Mouse (Mus musculus) stomach, embryonic 15.5 days (tissue): ENCODE measurements around the gene Mapk13. TPM values are rescaled to one million over a fixed set of nuclear protein-coding genes. Genes with fewer than 3 reads are reported as not detected.
"Not testable (repeated sequence)": the region's sequence is repeated elsewhere in the genome, so short reads cannot be mapped to it uniquely, and the experiment has no call there.

Experiments
- ATAC-seq: fragments of 200-750 bp; cut with Nextera tagmentation; 2 replicates; pipeline ENCODE4 v1.8.0; 2017; ENCODE audit warnings: low read depth, moderate number of reproducible peaks, moderate TSS enrichment; ENCODE audit not compliant: insufficient read depth, low FRiP score
- H3K27ac ChIP-seq: fragments of 300-500 bp; sonication (generic); 2 replicates; pipeline ENCODE4 v1.5.1; 2015; ENCODE audit warnings: mild to moderate bottlenecking, inconsistent platforms
- H3K27me3 ChIP-seq: fragments of 300-500 bp; sonication (generic); replicated peaks from 2 replicates; pipeline ENCODE4 v1.6.1; 2015; ENCODE audit warnings: inconsistent platforms
- H3K36me3 ChIP-seq: fragments of 300-500 bp; sonication (generic); 2 replicates; pipeline ENCODE4 v1.6.1; 2015; ENCODE audit warnings: inconsistent platforms
- H3K4me1 ChIP-seq: fragments of 300-500 bp; sonication (generic); 2 replicates; pipeline ENCODE4 v1.6.1; 2015; ENCODE audit warnings: inconsistent platforms
- H3K4me2 ChIP-seq: fragments of 300-500 bp; sonication (generic); 2 replicates; pipeline ENCODE4 v1.6.1; 2015; ENCODE audit warnings: mild to moderate bottlenecking, inconsistent platforms
- H3K4me3 ChIP-seq: fragments of 300-500 bp; sonication (generic); replicated peaks from 2 replicates; pipeline ENCODE4 v1.5.1; 2015; ENCODE audit warnings: inconsistent platforms
- H3K9ac ChIP-seq: fragments of 300-500 bp; sonication (generic); 2 replicates; pipeline ENCODE4 v1.6.1; 2015; ENCODE audit warnings: inconsistent platforms
- H3K9me3 ChIP-seq: fragments of 300-500 bp; sonication (generic); 2 replicates; pipeline ENCODE4 v1.6.1; 2016; ENCODE audit warnings: inconsistent platforms
- WGBS: fragments of 180-500 bp; shearing (Covaris S2); methylation state at CpG from one replicate; pipeline ENCODE4 v1.1.7; 2015; 5-methylcytosine and 5-hydroxymethylcytosine counted together
- polyA plus RNA-seq: library from polyadenylated mRNA; unstranded; fragments of >200 nt; fragmentation: Nextera tagmentation; extraction: Ambion mirVana; gene quantifications from 2 replicates; pipeline ENCODE4 v1.2.1, GENCODE M21; 2015

Mapk13 gene
- 95.5 and 115 TPM in 2 replicates for polyA plus RNA-seq

DNA sequence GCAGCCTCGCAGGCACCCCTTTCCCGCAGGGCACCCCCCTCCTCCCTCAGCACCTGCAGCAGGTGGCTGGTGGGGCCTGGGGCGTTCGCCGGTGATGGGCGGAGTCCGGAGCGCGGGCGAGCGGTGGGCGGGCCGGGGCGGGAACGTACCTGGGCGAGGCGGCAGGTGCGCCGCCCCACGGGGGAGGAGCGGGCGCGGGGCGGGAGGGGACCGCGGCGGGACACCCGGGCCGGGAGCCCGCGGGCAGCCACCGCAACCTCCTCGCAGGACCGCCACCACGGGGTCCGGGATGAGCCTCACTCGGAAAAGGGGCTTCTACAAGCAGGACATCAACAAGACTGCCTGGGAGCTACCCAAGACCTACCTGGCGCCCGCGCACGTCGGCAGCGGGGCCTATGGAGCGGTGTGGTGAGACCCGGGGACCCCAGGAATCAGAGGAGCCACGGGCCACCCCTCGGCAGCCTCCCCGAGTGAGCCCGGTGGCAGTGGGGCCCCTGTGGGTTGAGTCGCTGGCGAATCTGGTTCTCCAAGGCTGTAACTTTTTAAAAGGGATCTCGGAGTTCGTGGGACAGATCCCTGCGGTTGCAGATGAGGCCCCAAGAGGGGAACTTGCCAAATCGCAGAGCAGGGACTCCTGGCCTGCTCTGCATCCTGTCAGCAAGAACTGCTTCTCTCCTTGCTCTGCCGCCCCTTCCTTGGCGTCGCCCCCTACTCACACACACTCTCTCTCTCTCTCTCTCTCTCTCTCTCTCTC is at the start of gene Mapk13:
Gene Mapk13, plus strand, starts transcription at position 177 of the 754 bp plus-strand sequence.
- peak; percentile 34; the same call in 1 of the 2 replicates for ATAC-seq
- H3K9ac ChIP-seq, result peak within 1 kb of the TSS; percentile 61
- no peaks in the 10 kb centered on the region for H3K9me3 ChIP-seq
- H3K27ac ChIP-seq, result peak within 1 kb of the TSS; percentile 63
- no peaks in the 10 kb centered on the region for H3K27me3 ChIP-seq
- H3K4me2 ChIP-seq, result peak within 1 kb of the TSS; percentile 87
- WGBS, result under 1% methylated on average over 55 of the region's 58 CpGs
- peaks cover 15% of the 10 kb centered on the region for H3K4me1 ChIP-seq
- H3K4me3 ChIP-seq, result peak within 1 kb of the TSS; percentile 61
- no peaks in the 10 kb centered on the region for H3K36me3 ChIP-seq

DNA sequence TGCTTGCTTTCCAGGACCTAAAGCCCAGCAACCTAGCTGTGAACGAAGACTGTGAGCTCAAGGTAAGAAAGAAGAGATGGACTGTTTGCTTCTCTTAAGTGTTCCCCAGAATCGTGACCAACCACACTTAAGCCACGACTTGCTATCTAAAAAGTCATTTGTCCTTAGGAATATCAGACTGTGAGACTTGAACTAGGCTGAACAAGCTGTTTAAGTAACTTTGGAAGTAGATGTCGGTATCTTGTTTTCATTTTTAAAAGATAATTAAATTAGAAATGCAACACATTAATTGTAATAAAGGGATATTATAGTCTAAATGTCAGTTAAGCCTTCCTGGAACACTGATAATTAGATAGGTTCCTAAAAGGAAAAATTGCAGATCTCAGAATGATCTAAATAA is 43.3 kb upstream of the Mapk13 start, which contains the start of gene AC170998.1:
Gene AC170998.1, plus strand, starts transcription at position 301 of the 400 bp plus-strand sequence.
- H3K4me3 ChIP-seq, result no peak within 1 kb of the TSS
- H3K4me2 ChIP-seq, result no peak within 1 kb of the TSS
- peaks cover 48% of the 10 kb centered on the region for H3K36me3 ChIP-seq
- no peaks in the 10 kb centered on the region for H3K27me3 ChIP-seq
- no peak within 1 kb of the TSS for H3K27ac ChIP-seq
- no peak within 1 kb of the TSS for H3K9ac ChIP-seq
- no peak for ATAC-seq
- H3K9me3 ChIP-seq, result no peaks in the 10 kb centered on the region
- WGBS, result 91% methylated on average over 4 of the region's 4 CpGs
- H3K4me1 ChIP-seq, result no peaks in the 10 kb centered on the region

DNA sequence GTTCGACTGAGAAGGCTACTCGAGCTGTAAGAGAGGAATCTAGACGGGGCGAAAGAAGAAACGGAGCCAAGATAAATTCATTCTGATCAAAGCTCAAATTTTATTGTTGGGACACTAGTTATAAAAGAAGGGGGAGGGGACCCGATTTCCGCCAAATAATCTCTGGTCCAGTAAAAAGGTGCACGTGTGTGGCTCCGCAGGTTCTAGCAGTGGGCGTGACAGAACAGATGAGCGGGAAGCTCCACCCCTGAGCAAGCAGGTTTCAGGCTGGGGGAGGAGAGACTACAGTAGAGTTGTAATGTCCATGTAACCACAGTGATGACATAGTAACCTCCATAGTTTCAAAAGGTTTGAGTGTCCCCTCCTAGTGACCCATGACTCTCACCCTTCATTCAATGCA is 41.6 kb upstream of the Mapk13 start:
- H3K4me3 ChIP-seq, result not testable (repeated sequence)
- H3K36me3 ChIP-seq, result peaks cover 54% of the 10 kb centered on the region

DNA sequence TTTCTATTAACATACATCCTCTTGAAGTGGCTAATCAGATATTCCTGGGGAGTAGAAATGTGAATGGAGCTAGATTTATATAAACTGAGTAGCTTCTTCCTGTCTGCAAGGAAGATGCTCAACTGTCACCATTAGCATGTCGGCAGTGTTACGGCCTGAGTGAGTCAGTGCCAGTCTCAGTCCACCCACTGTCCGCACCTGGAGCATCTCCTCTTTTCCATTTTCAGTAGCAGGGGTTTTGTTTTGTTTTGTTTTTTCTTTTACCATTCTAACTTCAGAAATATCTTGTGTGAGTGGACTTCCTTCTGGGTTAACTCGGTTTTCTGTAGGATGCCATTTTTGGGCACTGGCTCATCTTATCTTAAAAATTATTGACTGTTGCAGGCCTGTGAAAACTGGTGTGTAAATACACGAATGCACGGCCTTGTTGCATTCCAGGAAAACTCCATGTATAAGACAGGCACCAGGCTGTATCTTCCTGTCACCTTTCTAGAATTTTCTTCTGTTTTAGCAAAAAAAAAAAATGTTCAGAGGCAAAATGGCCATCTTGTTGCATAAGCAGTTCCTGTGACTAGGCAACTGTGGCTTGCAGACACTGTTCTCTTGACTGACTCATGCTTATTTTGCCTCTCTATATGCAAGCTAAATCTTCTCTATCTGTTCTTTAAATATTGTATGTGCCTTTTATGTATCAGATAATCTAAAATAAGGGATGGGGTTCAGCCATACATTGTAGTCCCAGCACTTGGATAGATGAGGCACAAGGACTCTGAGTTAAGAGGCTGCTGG is 33.6 kb upstream of the Mapk13 start:
- Histone ChIP-seq H3K27me3 (no peaks in the 10 kb centered on the region), H3K36me3 (peaks cover 20% of the 10 kb centered on the region), H3K9me3 (no peaks in the 10 kb centered on the region), H3K9ac (no peak overlapping the region), H3K4me3 (no peak overlapping the region), H3K4me2 (no peak overlapping the region), H3K27ac (no peak overlapping the region), H3K4me1 (no peaks in the 10 kb centered on the region)
- ATAC-seq, result no peak
- WGBS, result 81% methylated on average over 6 of the region's 6 CpGs

More for the DNA sequence above, 41.6 kb upstream of the Mapk13 start:
- 86% methylated on average over 11 of the region's 11 CpGs for WGBS
- not testable (repeated sequence) for H3K4me2 ChIP-seq, H3K9ac ChIP-seq, H3K27ac ChIP-seq, H3K27me3 ChIP-seq, H3K4me1 ChIP-seq, ATAC-seq, H3K9me3 ChIP-seq

DNA sequence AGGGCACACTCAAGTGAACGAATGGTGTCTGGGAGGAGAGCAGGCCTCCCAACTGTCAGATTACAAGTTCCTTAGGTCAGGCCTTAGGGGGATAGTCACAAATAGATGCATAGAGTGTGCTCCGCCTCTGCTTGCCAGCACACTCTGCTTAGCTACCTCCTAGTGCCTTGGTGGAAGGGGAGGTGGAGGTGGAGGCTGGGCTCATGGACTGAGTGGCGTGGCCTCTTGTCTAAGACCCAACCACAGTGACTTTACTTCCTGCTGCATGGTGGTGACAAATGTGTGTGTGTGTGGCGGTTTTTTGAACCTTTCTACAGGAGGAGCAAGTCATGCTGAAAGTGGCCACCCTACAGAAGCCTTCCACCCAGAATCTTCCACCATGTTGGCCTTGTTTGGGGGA is 32.6 kb upstream of the Mapk13 start:
- no peak overlapping the region for H3K9ac ChIP-seq
- H3K4me3 ChIP-seq, result no peak overlapping the region
- no peak overlapping the region for H3K4me2 ChIP-seq
- H3K36me3 ChIP-seq, result peaks cover 19% of the 10 kb centered on the region
- no peaks in the 10 kb centered on the region for H3K9me3 ChIP-seq
- no peaks in the 10 kb centered on the region for H3K27me3 ChIP-seq
- no peaks in the 10 kb centered on the region for H3K4me1 ChIP-seq
- H3K27ac ChIP-seq, result no peak overlapping the region
- 74% methylated on average over 4 of the region's 4 CpGs for WGBS
- ATAC-seq, result no peak

DNA sequence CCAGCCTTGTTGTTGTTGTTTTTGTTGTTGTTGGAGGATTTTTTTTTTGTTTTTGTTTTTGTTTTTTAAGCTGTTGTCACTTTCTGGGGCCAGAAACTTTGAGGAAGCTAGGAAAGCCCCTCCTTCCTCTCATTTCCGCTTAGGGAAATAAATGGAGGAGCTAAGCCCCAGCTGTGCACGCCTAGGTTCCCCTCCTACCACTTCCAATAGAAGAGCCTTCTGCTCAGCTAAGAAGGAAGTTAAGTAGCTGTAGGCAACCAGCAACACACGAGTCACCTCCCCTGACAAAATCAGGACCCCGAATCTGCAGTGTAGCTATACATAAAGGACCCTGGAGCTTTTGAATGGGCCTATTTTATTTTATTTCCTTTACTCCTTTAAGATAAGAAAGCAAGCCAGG is 31.1 kb upstream of the Mapk13 start:
- no peak overlapping the region for H3K4me3 ChIP-seq
- ATAC-seq, result no peak
- H3K27ac ChIP-seq, result no peak overlapping the region
- no peaks in the 10 kb centered on the region for H3K27me3 ChIP-seq
- no peak overlapping the region for H3K4me2 ChIP-seq
- peaks cover 19% of the 10 kb centered on the region for H3K36me3 ChIP-seq
- WGBS, result 78% methylated on average over 4 of the region's 4 CpGs
- no peaks in the 10 kb centered on the region for H3K9me3 ChIP-seq
- H3K4me1 ChIP-seq, result no peaks in the 10 kb centered on the region
- no peak overlapping the region for H3K9ac ChIP-seq

DNA sequence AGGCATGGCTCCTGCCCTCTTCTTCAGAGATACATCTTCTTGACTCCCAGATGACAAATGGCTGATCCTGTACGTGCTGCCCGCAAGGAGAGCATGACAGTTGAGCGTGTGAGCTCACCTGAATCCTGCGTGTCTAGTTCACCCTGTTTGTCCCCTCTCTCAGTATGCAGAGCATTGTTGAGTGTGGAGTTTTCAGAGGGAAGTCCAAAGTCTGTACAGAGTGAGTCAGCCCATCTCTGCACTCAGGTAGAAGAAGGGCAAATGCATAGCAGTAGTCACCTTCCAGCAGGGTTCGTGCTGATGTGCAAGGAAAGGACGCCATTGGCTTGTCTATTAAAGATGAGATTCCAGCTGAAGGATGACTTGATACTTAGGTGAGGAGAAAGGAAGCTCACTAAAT is 29.9 kb upstream of the Mapk13 start:
- no peak overlapping the region for H3K27ac ChIP-seq
- H3K9me3 ChIP-seq, result no peaks in the 10 kb centered on the region
- no peak; the same call in 1 of the 2 replicates for ATAC-seq
- H3K4me1 ChIP-seq, result no peaks in the 10 kb centered on the region
- H3K9ac ChIP-seq, result no peak overlapping the region
- no peaks in the 10 kb centered on the region for H3K27me3 ChIP-seq
- peaks cover 25% of the 10 kb centered on the region for H3K36me3 ChIP-seq
- no peak overlapping the region for H3K4me3 ChIP-seq
- no peak overlapping the region for H3K4me2 ChIP-seq
- WGBS, result 86% methylated on average over 6 of the region's 6 CpGs

DNA sequence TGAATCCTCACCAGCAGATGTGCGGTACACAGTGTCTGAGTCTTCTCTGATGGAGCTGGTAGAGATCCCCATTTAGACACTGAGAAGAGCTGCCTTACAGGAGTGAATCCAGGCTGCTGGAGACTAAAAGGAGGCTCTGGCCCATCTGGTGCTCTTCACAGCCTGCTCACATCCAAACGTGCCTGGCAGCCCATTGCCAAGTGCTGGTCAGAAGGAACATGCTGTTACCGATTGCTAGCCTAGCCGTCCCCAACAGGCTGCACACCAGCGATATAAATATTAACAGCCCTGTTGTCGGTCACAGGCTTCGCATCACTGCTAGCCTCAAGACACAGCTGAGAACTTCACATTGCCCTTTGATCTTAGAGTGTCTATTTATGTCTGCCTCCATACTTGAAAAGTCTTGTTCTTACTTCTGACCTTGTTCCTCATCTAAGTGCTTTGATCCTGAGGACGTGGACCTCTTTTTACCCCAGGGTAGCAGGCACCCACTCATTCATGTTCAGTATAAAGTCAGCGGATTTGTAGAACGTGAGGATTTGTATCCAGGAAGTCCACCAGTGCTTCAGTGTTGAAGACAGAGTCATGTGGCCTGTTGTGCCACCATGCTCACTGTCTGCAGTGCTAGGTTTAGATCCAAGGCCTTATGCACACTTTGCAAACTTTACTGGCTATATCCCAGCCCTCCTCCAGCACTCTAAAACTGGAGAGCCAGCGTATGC is 25.8 kb upstream of the Mapk13 start:
- Histone ChIP-seq H3K9me3 (no peaks in the 10 kb centered on the region), H3K4me3 (no peak overlapping the region), H3K4me2 (no peak overlapping the region), H3K9ac (no peak overlapping the region), H3K27me3 (no peaks in the 10 kb centered on the region), H3K36me3 (peaks cover 52% of the 10 kb centered on the region), H3K4me1 (no peaks in the 10 kb centered on the region), H3K27ac (no peak overlapping the region)
- 94% methylated on average over 11 of the region's 11 CpGs for WGBS
- ATAC-seq, result no peak

DNA sequence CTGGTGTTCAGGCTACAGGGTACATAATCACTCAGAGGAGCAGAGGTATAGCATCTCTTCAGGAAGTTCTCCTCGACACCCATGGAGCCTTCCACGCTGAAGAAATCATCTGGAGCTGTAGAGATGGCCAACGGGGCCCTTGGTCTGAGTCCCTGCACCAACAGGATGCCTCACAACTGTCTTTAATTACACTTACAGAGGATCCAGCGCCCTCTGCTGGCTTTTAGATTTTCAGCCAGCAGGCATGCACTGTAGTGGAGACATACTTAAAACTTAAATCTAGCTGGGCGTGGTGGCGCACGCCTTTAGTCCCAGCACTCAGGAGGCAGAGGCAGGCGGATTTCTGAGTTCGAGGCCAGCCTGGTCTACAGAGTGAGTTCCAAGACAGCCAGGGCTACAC is 25.2 kb upstream of the Mapk13 start:
- Histone ChIP-seq H3K27ac (no peak overlapping the region), H3K4me2 (no peak overlapping the region), H3K9ac (no peak overlapping the region), H3K36me3 (peaks cover 52% of the 10 kb centered on the region), H3K4me1 (no peaks in the 10 kb centered on the region), H3K9me3 (no peaks in the 10 kb centered on the region), H3K27me3 (no peaks in the 10 kb centered on the region), H3K4me3 (no peak overlapping the region)
- 89% methylated on average over 9 of the region's 9 CpGs for WGBS
- no peak for ATAC-seq

DNA sequence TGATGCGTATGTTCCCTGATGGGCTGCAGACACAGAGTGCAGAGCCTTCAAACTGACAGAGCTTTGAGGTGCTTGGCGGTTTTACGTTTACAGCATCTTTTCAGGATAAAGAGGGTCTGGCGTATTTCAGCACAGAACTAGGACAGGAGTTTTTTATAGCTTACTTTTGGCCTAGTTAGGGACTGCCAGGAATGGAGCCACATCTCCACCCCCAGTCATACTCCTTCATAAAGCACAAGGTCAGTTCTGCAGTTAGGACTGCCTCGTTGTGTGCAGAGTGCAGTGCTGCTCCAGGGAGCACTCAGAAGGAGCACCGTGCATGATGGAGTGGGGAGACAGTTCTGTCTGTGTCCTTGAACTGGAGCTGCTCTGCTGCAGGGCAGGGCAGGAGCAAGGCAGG is 23.3 kb upstream of the Mapk13 start:
- H3K4me3 ChIP-seq, result no peak overlapping the region
- no peaks in the 10 kb centered on the region for H3K9me3 ChIP-seq
- H3K4me1 ChIP-seq, result no peaks in the 10 kb centered on the region
- H3K27me3 ChIP-seq, result no peaks in the 10 kb centered on the region
- no peak overlapping the region for H3K4me2 ChIP-seq
- ATAC-seq, result no peak
- H3K9ac ChIP-seq, result no peak overlapping the region
- WGBS, result 76% methylated on average over 6 of the region's 6 CpGs
- H3K27ac ChIP-seq, result no peak overlapping the region
- H3K36me3 ChIP-seq, result peaks cover 50% of the 10 kb centered on the region

DNA sequence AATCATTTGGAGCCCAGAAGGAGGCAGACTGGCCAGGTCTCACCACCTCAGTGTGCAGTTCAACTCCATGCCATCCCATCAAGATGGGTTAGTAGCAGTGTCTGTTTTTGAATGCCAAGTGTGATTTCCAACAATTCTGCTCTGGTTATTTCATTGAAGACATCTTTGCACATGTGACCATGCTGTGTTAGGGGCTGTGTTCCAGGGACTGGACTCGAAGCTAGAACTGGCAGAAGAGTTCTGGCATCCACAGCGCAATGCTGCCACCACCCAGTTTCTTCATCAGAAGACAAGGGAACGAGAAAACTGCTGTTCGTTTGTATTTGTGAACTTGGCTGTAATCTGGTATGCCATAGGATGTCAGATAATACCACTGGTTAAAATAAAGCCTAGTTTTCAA is 21.1 kb upstream of the Mapk13 start:
- Histone ChIP-seq H3K4me3 (no peak overlapping the region), H3K9me3 (no peaks in the 10 kb centered on the region), H3K4me1 (no peaks in the 10 kb centered on the region), H3K27ac (no peak overlapping the region), H3K4me2 (no peak overlapping the region), H3K9ac (no peak overlapping the region), H3K36me3 (peaks cover 38% of the 10 kb centered on the region), H3K27me3 (no peaks in the 10 kb centered on the region)
- no peak for ATAC-seq
- 85% methylated on average over 4 of the region's 4 CpGs for WGBS

DNA sequence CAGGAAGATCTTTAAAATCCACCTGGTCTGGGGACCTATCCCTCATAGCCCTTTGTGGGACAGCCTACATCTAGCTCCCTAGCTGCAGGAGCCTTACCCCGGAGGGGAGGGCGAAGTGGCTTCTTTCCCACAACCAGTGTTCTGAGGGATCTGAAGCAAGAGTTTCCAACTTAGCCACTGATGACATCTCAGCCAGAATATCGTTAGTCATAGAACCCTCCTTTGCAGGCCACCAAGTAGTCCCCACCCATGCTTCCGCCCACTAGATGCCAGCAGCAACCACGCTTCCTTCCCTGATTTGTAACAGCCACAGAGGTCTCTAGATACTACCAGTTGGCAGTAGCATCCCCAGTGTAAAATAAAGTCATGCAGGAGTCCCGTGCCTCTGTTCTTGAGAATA is 18.5 kb upstream of the Mapk13 start:
- Histone ChIP-seq H3K9me3 (no peaks in the 10 kb centered on the region), H3K4me1 (no peaks in the 10 kb centered on the region), H3K27ac (no peak overlapping the region), H3K4me3 (no peak overlapping the region), H3K4me2 (no peak overlapping the region), H3K36me3 (peaks cover 18% of the 10 kb centered on the region; the same call in 1 of the 2 replicates), H3K27me3 (no peaks in the 10 kb centered on the region), H3K9ac (no peak overlapping the region)
- no peak for ATAC-seq
- 71% methylated on average over 6 of the region's 6 CpGs for WGBS
